Mouse (Mus musculus) kidney, embryonic 15.5 days (tissue): ENCODE measurements around the gene Sec22b. TPM values are rescaled to one million over a fixed set of nuclear protein-coding genes. Genes with fewer than 3 reads are reported as not detected.

Source experiments
- ATAC-seq: fragments of 200-750 bp; cut with Nextera tagmentation; replicated peaks from 2 replicates; pipeline ENCODE4 v1.8.0; 2017; ENCODE audit warnings: moderate TSS enrichment; ENCODE audit not compliant: low FRiP score
- H3K27ac ChIP-seq: fragments of 300-500 bp; sonication (generic); 2 replicates; pipeline ENCODE4 v1.5.1; 2015; ENCODE audit warnings: mild to moderate bottlenecking, inconsistent platforms
- H3K27me3 ChIP-seq: fragments of 300-500 bp; sonication (generic); 2 replicates; pipeline ENCODE4 v1.6.1; 2015; ENCODE audit warnings: inconsistent platforms
- H3K36me3 ChIP-seq: fragments of 300-500 bp; sonication (generic); 2 replicates; pipeline ENCODE4 v1.6.1; 2015; ENCODE audit warnings: inconsistent platforms
- H3K4me1 ChIP-seq: fragments of 300-500 bp; sonication (generic); 2 replicates; pipeline ENCODE4 v1.6.1; 2015; ENCODE audit warnings: inconsistent platforms
- H3K4me2 ChIP-seq: fragments of 300-500 bp; sonication (generic); 2 replicates; pipeline ENCODE4 v1.6.1; 2015; ENCODE audit warnings: moderate library complexity, mild to moderate bottlenecking, inconsistent platforms
- H3K4me3 ChIP-seq: fragments of 300-500 bp; sonication (generic); replicated peaks from 2 replicates; pipeline ENCODE4 v1.5.1; 2015; ENCODE audit warnings: mild to moderate bottlenecking, inconsistent platforms
- H3K9ac ChIP-seq: fragments of 300-500 bp; sonication (generic); 2 replicates; pipeline ENCODE4 v1.6.1; 2015; ENCODE audit warnings: mild to moderate bottlenecking, inconsistent platforms
- H3K9me3 ChIP-seq: fragments of 300-500 bp; sonication (generic); replicated peaks from 2 replicates; pipeline ENCODE4 v1.6.1; 2016; ENCODE audit warnings: inconsistent platforms
- WGBS: fragments of 180-500 bp; shearing (Covaris S2); methylation state at CpG from one replicate; pipeline ENCODE4 v1.1.7; 2015; ENCODE audit warnings: mixed read lengths; 5-methylcytosine and 5-hydroxymethylcytosine counted together
- polyA plus RNA-seq: library from polyadenylated mRNA; unstranded; fragments of >200 nt; fragmentation: Nextera tagmentation; extraction: Ambion mirVana; gene quantifications from 2 replicates; pipeline ENCODE4 v1.2.1, GENCODE M21; 2015

Gene Sec22b
- polyA plus RNA-seq, 1 experiment from 2014 or later, result 130 TPM

- 27% methylated on average over 8 of the region's 8 CpGs for WGBS
- no peak for ATAC-seq
- H3K27ac ChIP-seq, result no peak overlapping the region
- H3K36me3 ChIP-seq, result no peaks in the 10 kb centered on the region
- no peak overlapping the region for H3K9ac ChIP-seq
- no peak overlapping the region for H3K4me2 ChIP-seq
- H3K9me3 ChIP-seq, result no peaks in the 10 kb centered on the region
- no peaks in the 10 kb centered on the region for H3K27me3 ChIP-seq
- no peak overlapping the region for H3K4me3 ChIP-seq
- no peaks in the 10 kb centered on the region for H3K4me1 ChIP-seq
These were observed 24.7 kb upstream of the Sec22b start for GRCm38 (mm10) chr3:97876259-97876658.

GRCm38 (mm10) chr3:97879222-97879621 is 21.8 kb upstream of the Sec22b start:
- H3K4me1 ChIP-seq, result no peaks in the 10 kb centered on the region
- H3K27me3 ChIP-seq, result no peaks in the 10 kb centered on the region
- H3K9me3 ChIP-seq, result no peaks in the 10 kb centered on the region
- WGBS, result 18% methylated on average over 5 of the region's 5 CpGs
- H3K36me3 ChIP-seq, result no peaks in the 10 kb centered on the region
- H3K4me3 ChIP-seq, result no peak overlapping the region
- no peak overlapping the region for H3K9ac ChIP-seq
- no peak overlapping the region for H3K4me2 ChIP-seq
- no peak for ATAC-seq
- no peak overlapping the region for H3K27ac ChIP-seq

DNA sequence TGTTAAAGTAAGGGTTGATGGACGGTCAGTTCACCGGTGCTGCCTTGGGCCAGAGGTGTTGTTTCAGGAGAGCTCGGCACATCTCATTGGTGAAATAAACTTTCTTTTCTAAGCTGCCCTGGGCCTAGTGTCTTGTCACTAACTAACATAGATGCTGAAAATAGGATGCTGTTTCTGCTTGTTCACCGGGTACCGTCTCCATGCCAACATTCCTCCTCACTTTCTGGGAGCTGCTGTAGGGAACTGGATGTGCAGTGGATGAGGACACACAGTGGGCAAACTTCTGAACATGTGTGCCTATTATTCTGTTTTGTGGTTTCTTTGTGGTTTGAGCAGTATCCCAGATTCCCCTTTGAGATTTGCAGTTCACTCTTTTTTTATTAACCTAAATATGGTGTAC is 19.4 kb upstream of the Sec22b start:
- H3K27me3 ChIP-seq, result peaks cover 6% of the 10 kb centered on the region
- WGBS, result 94% methylated on average over 5 of the region's 5 CpGs
- no peak overlapping the region for H3K9ac ChIP-seq
- no peak overlapping the region for H3K4me2 ChIP-seq
- no peaks in the 10 kb centered on the region for H3K9me3 ChIP-seq
- no peaks in the 10 kb centered on the region for H3K4me1 ChIP-seq
- ATAC-seq, result no peak
- no peak overlapping the region for H3K27ac ChIP-seq
- no peaks in the 10 kb centered on the region for H3K36me3 ChIP-seq
- H3K4me3 ChIP-seq, result no peak overlapping the region

- no peak overlapping the region for H3K9ac ChIP-seq
- peak overlapping the region; percentile 85 for H3K4me2 ChIP-seq
- H3K27ac ChIP-seq, result no peak overlapping the region
- no peak for ATAC-seq
- no peaks in the 10 kb centered on the region for H3K36me3 ChIP-seq
- WGBS, result 75% methylated on average over 5 of the region's 5 CpGs
- peaks cover 8% of the 10 kb centered on the region for H3K4me1 ChIP-seq
- peak overlapping the region; percentile 43; the same call in 1 of the 2 replicates for H3K4me3 ChIP-seq
- H3K27me3 ChIP-seq, result peaks cover 56% of the 10 kb centered on the region
- no peaks in the 10 kb centered on the region for H3K9me3 ChIP-seq
These were observed 13.2 kb upstream of the Sec22b start for GRCm38 (mm10) chr3:97887785-97888167.

DNA sequence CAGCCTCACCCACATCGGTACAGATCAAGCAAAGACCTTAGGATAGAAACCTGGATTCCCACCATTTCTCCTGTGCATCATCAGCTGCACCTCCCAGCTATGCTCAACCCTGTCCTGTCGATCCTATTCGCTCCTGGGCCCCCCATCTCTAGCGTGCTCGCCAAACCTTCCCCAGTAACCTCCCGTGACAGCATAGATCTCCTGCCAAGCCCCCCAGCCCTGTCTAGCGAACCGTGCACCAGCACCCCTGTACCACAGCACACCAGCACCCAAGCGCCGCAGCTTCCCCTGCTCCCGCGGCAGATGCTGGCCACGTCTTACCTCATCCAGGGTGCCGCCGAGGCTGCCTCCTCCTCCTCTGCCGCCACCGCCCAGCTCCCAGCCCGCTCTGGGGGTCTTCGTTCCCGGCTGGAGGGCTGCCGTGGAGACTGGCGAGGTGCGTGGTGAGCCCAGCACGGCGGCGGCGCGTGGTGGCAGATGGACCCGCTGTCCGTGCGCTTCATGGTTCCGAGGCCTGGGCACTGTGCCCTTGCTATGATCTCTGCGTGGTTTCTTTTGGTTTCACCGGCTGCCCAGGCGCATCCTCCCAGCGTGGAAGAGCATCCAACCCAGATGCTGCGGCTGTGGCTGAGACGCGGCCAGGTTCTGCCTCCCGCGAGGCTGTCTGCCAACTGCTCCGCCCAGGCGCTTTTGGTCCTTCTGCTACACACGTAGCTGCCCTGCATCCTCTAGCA is 12.7 kb upstream of the Sec22b start, which contains the start of gene Pde4dip:
TSS of gene Pde4dip (minus strand) at position 540 of the 734 bp plus-strand sequence.
- 2% methylated on average over 44 of the region's 44 CpGs for WGBS
- no peak within 1 kb of the TSS for H3K27ac ChIP-seq
- peaks cover 56% of the 10 kb centered on the region for H3K27me3 ChIP-seq
- H3K4me2 ChIP-seq, result peak within 1 kb of the TSS; percentile 85
- H3K36me3 ChIP-seq, result no peaks in the 10 kb centered on the region
- no peaks in the 10 kb centered on the region for H3K9me3 ChIP-seq
- 0 out of 2 replicates have a peak, but pooled peaks have one; percentile 52 for ATAC-seq
- H3K4me3 ChIP-seq, result peak within 1 kb of the TSS; percentile 43
- H3K4me1 ChIP-seq, result peaks cover 8% of the 10 kb centered on the region
- H3K9ac ChIP-seq, result peak within 1 kb of the TSS; percentile 41

DNA sequence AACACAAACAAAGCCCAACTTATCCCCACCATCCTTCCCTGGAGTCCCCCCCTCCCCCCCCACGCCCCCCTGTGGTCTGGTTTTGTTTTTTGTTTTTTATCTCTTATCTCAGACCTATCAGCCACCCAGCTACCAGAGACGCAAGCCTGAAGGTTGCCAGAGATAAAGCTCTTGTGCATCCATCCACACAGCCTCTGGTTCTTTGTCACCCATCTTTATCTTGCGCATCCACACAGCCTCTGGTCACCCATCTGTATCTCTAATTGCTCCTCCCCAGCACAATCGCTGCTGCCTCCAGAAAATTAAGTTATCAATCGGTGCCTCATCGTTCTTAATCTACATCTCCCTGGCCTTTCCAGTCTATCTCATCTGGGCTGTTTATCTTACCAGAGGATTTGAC is 10.8 kb upstream of the Sec22b start:
- H3K27ac ChIP-seq, result no peak overlapping the region
- no peak overlapping the region for H3K9ac ChIP-seq
- peaks cover 56% of the 10 kb centered on the region for H3K27me3 ChIP-seq
- no peaks in the 10 kb centered on the region for H3K36me3 ChIP-seq
- H3K4me1 ChIP-seq, result peaks cover 8% of the 10 kb centered on the region
- H3K4me2 ChIP-seq, result no peak overlapping the region
- H3K4me3 ChIP-seq, result no peak overlapping the region
- H3K9me3 ChIP-seq, result no peaks in the 10 kb centered on the region
- 74% methylated on average over 6 of the region's 6 CpGs for WGBS
- no peak for ATAC-seq

DNA sequence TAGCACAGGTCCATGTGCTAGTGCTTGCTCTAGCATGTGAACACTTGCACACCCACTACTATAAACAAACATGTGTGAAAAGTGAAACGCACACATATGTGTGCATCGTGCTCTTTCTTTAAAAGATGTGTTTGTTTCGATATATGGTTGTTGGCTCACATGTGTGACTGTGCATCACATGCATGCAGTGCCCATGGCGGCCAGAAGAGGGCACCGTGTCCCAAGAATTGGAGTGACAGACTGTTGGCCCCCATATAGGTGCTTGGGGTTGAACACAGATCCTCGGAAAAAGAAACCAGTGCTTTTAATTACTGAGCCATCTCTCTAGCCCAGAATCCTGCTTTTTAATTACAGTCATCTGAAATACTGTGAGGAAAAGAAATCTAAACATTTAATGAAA is 6.3 kb upstream of the Sec22b start:
- Histone ChIP-seq H3K4me2 (no peak overlapping the region), H3K4me1 (no peaks in the 10 kb centered on the region), H3K9me3 (no peaks in the 10 kb centered on the region), H3K4me3 (no peak overlapping the region), H3K27ac (no peak overlapping the region), H3K36me3 (no peaks in the 10 kb centered on the region), H3K9ac (no peak overlapping the region), H3K27me3 (peaks cover 24% of the 10 kb centered on the region)
- 49% methylated on average over 6 of the region's 6 CpGs for WGBS
- no peak for ATAC-seq

GRCm38 (mm10) chr3:97898381-97898780 is 2.6 kb upstream of the Sec22b start:
- Histone ChIP-seq H3K36me3 (no peaks in the 10 kb centered on the region), H3K4me1 (peaks cover 14% of the 10 kb centered on the region), H3K9me3 (no peaks in the 10 kb centered on the region), H3K9ac (no peak overlapping the region), H3K27ac (no peak overlapping the region), H3K27me3 (no peaks in the 10 kb centered on the region), H3K4me3 (no peak overlapping the region), H3K4me2 (no peak overlapping the region)
- 51% methylated on average over 3 of the region's 3 CpGs for WGBS
- ATAC-seq, result no peak

DNA sequence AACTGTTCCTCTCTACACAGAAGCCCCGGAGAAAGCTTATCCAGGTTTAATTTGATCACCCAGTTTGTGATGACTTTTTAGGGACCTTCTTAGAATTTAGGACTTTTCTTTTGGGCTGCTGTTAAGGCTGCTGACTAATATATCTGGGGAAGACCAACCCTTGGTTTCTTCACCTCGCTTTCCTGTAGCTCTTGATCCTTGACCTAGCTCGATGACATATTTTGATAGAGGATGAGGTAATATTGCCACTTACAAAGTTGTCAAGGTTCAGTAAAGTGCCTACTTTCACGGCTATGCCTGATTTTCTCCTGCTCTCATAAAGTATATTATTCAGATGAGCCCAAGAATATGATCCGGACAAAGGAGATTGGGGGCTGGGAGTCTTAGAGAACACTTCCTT is 596 bp downstream of the Sec22b start:
- Histone ChIP-seq H3K4me3 (peak overlapping the region; percentile 100), H3K4me1 (peaks cover 14% of the 10 kb centered on the region), H3K27ac (no peak overlapping the region), H3K9ac (peak overlapping the region; percentile 98), H3K36me3 (no peaks in the 10 kb centered on the region), H3K27me3 (no peaks in the 10 kb centered on the region), H3K9me3 (no peaks in the 10 kb centered on the region), H3K4me2 (peak overlapping the region; percentile 72)
- ATAC-seq, result no peak
- WGBS, result 17% methylated on average over 5 of the region's 5 CpGs

GRCm38 (mm10) chr3:97909737-97910136 is 8.7 kb downstream of the Sec22b start:
- H3K9me3 ChIP-seq, result no peaks in the 10 kb centered on the region
- no peak overlapping the region for H3K4me2 ChIP-seq
- no peak overlapping the region for H3K9ac ChIP-seq
- peaks cover 48% of the 10 kb centered on the region for H3K36me3 ChIP-seq
- no peaks in the 10 kb centered on the region for H3K4me1 ChIP-seq
- H3K27ac ChIP-seq, result no peak overlapping the region
- 85% methylated on average over 2 of the region's 2 CpGs for WGBS
- ATAC-seq, result no peak
- no peaks in the 10 kb centered on the region for H3K27me3 ChIP-seq
- no peak overlapping the region for H3K4me3 ChIP-seq

DNA sequence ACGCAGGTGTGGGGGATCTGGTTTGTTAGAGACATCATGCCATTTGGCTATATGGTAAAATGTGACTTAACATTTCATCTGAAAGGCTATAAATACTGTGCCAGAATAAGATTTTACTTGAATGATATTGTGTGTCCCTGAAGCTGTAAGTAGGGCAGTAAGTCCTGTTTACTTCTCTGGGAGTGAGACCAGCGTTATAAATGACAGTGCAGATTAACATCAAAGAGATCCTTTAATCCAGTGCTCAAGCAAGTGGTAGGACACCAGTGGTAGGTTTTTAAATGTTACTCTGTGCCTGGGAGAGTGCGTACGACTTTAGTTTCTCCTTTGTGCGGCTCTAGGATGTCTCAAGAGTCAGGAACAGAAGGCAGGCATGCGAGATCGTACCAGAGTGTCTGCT is 10.1 kb downstream of the Sec22b start:
- 91% methylated on average over 7 of the region's 7 CpGs for WGBS
- no peak for ATAC-seq
- H3K4me2 ChIP-seq, result no peak overlapping the region

GRCm38 (mm10) chr3:97915081-97915480 is 14.1 kb downstream of the Sec22b start:
- 73% methylated on average over 4 of the region's 4 CpGs for WGBS
- Histone ChIP-seq H3K9ac (no peak overlapping the region), H3K36me3 (peaks cover 76% of the 10 kb centered on the region), H3K4me1 (no peaks in the 10 kb centered on the region), H3K27me3 (no peaks in the 10 kb centered on the region), H3K27ac (no peak overlapping the region), H3K9me3 (no peaks in the 10 kb centered on the region), H3K4me2 (no peak overlapping the region), H3K4me3 (no peak overlapping the region)
- no peak for ATAC-seq

More for the DNA sequence above, 10.1 kb downstream of the Sec22b start:
- Histone ChIP-seq H3K4me3 (no peak overlapping the region), H3K4me1 (no peaks in the 10 kb centered on the region), H3K27ac (no peak overlapping the region), H3K27me3 (no peaks in the 10 kb centered on the region), H3K9ac (no peak overlapping the region), H3K9me3 (no peaks in the 10 kb centered on the region), H3K36me3 (peaks cover 62% of the 10 kb centered on the region)
